Mouse (Mus musculus): ENCODE data around the gene Knstrn. TPM values are rescaled to one million over a fixed set of nuclear protein-coding genes. Genes with fewer than 3 reads are reported as not detected.

Gene Knstrn
- polyA plus RNA-seq (2016; fragmentation: Nextera tagmentation; extraction: Ambion mirVana) = 149 and 150 TPM in 2 replicates

- no peaks in the 10 kb centered on the region for H3K9me3 ChIP-seq
- peak within 1 kb of the TSS; percentile 82 for H3K4me3 ChIP-seq
- H3K4me1 ChIP-seq = peaks cover 24% of the 10 kb centered on the region
- 0 out of 2 replicates have a peak, but pooled peaks cover 3% of the 10 kb centered on the region for H3K27me3 ChIP-seq (replicated peaks; ENCODE audit: low read depth, poor library complexity, severe bottlenecking)
- WGBS = 1% methylated on average over 49 of the region's 49 CpGs
- H3K36me3 ChIP-seq (replicated peaks) = peaks cover 39% of the 10 kb centered on the region
- peak; percentile 92 for DNase-seq (ENCODE audit: low spot score)
- H3K27ac ChIP-seq (replicated peaks) = peak within 1 kb of the TSS; percentile 95
These were observed at the start of gene Knstrn for GRCm38 (mm10) chr2:118813981-118814836. Gene Knstrn (plus strand): TSS chr2:118814003.

- Histone ChIP-seq H3K36me3 (replicated peaks) (no peaks in the 10 kb centered on the region), H3K27me3 (replicated peaks; ENCODE audit: low read depth, poor library complexity, severe bottlenecking) (peaks cover 52% of the 10 kb centered on the region), H3K27ac (replicated peaks) (no peak overlapping the region), H3K4me1 (peaks cover 34% of the 10 kb centered on the region), H3K9me3 (no peaks in the 10 kb centered on the region), H3K4me3 (0 out of 2 replicates have a peak overlapping the region, but pooled peaks have one; percentile 1)
- 24% methylated on average over 11 of the region's 11 CpGs for WGBS
- DNase-seq (ENCODE audit: low spot score) = peak; percentile 67
These were observed 49.5 kb upstream of the Knstrn start for GRCm38 (mm10) chr2:118764094-118764831.

GRCm38 (mm10) chr2:118764875-118765274 lies 48.9 kb upstream of the Knstrn start:
- H3K4me3 ChIP-seq = no peak overlapping the region
- H3K9me3 ChIP-seq = no peaks in the 10 kb centered on the region
- H3K36me3 ChIP-seq (replicated peaks) = no peaks in the 10 kb centered on the region
- DNase-seq (ENCODE audit: low spot score) = no peak
- H3K4me1 ChIP-seq = peaks cover 34% of the 10 kb centered on the region
- 82% methylated on average over 5 of the region's 5 CpGs for WGBS
- H3K27me3 ChIP-seq (replicated peaks; ENCODE audit: low read depth, poor library complexity, severe bottlenecking) = peaks cover 46% of the 10 kb centered on the region
- no peak overlapping the region for H3K27ac ChIP-seq (replicated peaks)

GRCm38 (mm10) chr2:118766041-118767033 lies 47.5 kb upstream of the Knstrn start:
- H3K27ac ChIP-seq (replicated peaks) = no peak overlapping the region
- DNase-seq (ENCODE audit: low spot score) = no peak
- H3K4me3 ChIP-seq = no peak overlapping the region
- 73% methylated on average over 10 of the region's 10 CpGs for WGBS
- H3K4me1 ChIP-seq = peaks cover 31% of the 10 kb centered on the region
- H3K27me3 ChIP-seq (replicated peaks; ENCODE audit: low read depth, poor library complexity, severe bottlenecking) = peaks cover 31% of the 10 kb centered on the region
- no peaks in the 10 kb centered on the region for H3K36me3 ChIP-seq (replicated peaks)
- no peaks in the 10 kb centered on the region for H3K9me3 ChIP-seq

- 79% methylated on average over 6 of the region's 6 CpGs for WGBS
- no peak for DNase-seq (ENCODE audit: low spot score)
- Histone ChIP-seq H3K27ac (replicated peaks) (no peak within 1 kb of the TSS), H3K27me3 (replicated peaks; ENCODE audit: low read depth, poor library complexity, severe bottlenecking) (0 out of 2 replicates have a peak, but pooled peaks cover 14% of the 10 kb centered on the region), H3K4me1 (no peaks in the 10 kb centered on the region), H3K9me3 (no peaks in the 10 kb centered on the region), H3K4me3 (no peak within 1 kb of the TSS), H3K36me3 (replicated peaks) (no peaks in the 10 kb centered on the region)
These were observed 41.5 kb upstream of the Knstrn start, which contains the start of gene Phgr1 for GRCm38 (mm10) chr2:118772158-118772874. Gene Phgr1 (plus strand): TSS chr2:118772769.

GRCm38 (mm10) chr2:118774536-118774935 lies 39.3 kb upstream of the Knstrn start:
- H3K4me1 ChIP-seq = peaks cover 8% of the 10 kb centered on the region
- 92% methylated on average over 2 of the region's 2 CpGs for WGBS

GRCm38 (mm10) chr2:118775396-118775795 lies 38.4 kb upstream of the Knstrn start:
- WGBS = 80% methylated on average over 1 of the region's 1 CpGs
- peaks cover 30% of the 10 kb centered on the region for H3K27me3 ChIP-seq (replicated peaks; ENCODE audit: low read depth, poor library complexity, severe bottlenecking)
- no peak for DNase-seq (ENCODE audit: low spot score)
- H3K36me3 ChIP-seq (replicated peaks) = no peaks in the 10 kb centered on the region
- no peak overlapping the region for H3K4me3 ChIP-seq
- H3K9me3 ChIP-seq = no peaks in the 10 kb centered on the region
- H3K4me1 ChIP-seq = peaks cover 14% of the 10 kb centered on the region
- H3K27ac ChIP-seq (replicated peaks) = no peak overlapping the region

More at GRCm38 (mm10) chr2:118774536-118774935, 39.3 kb upstream of the Knstrn start:
- H3K36me3 ChIP-seq (replicated peaks) = no peaks in the 10 kb centered on the region
- H3K27ac ChIP-seq (replicated peaks) = no peak overlapping the region
- H3K4me3 ChIP-seq = no peak overlapping the region
- H3K9me3 ChIP-seq = no peaks in the 10 kb centered on the region
- peaks cover 26% of the 10 kb centered on the region for H3K27me3 ChIP-seq (replicated peaks; ENCODE audit: low read depth, poor library complexity, severe bottlenecking)
- DNase-seq (ENCODE audit: low spot score) = no peak

GRCm38 (mm10) chr2:118775846-118776245 lies 38.0 kb upstream of the Knstrn start:
- H3K36me3 ChIP-seq (replicated peaks) = no peaks in the 10 kb centered on the region
- DNase-seq (ENCODE audit: low spot score) = no peak
- H3K4me1 ChIP-seq = peaks cover 14% of the 10 kb centered on the region
- peaks cover 35% of the 10 kb centered on the region for H3K27me3 ChIP-seq (replicated peaks; ENCODE audit: low read depth, poor library complexity, severe bottlenecking)
- no peak overlapping the region for H3K4me3 ChIP-seq
- no peaks in the 10 kb centered on the region for H3K9me3 ChIP-seq
- no peak overlapping the region for H3K27ac ChIP-seq (replicated peaks)
- 71% methylated on average over 4 of the region's 4 CpGs for WGBS

- Histone ChIP-seq H3K4me1 (peaks cover 14% of the 10 kb centered on the region), H3K36me3 (replicated peaks) (no peaks in the 10 kb centered on the region), H3K27ac (replicated peaks) (no peak overlapping the region), H3K9me3 (no peaks in the 10 kb centered on the region), H3K4me3 (no peak overlapping the region), H3K27me3 (replicated peaks; ENCODE audit: low read depth, poor library complexity, severe bottlenecking) (peaks cover 38% of the 10 kb centered on the region)
- DNase-seq (ENCODE audit: low spot score) = no peak
- 70% methylated on average over 2 of the region's 2 CpGs for WGBS
These were observed 37.5 kb upstream of the Knstrn start for GRCm38 (mm10) chr2:118776295-118776694.

- H3K4me1 ChIP-seq = peaks cover 14% of the 10 kb centered on the region
- H3K27ac ChIP-seq (replicated peaks) = no peak overlapping the region
- no peak for DNase-seq (ENCODE audit: low spot score)
- H3K4me3 ChIP-seq = no peak overlapping the region
- 69% methylated on average over 4 of the region's 4 CpGs for WGBS
- H3K27me3 ChIP-seq (replicated peaks; ENCODE audit: low read depth, poor library complexity, severe bottlenecking) = peaks cover 38% of the 10 kb centered on the region
- no peaks in the 10 kb centered on the region for H3K36me3 ChIP-seq (replicated peaks)
- no peaks in the 10 kb centered on the region for H3K9me3 ChIP-seq
These were observed 35.4 kb upstream of the Knstrn start for GRCm38 (mm10) chr2:118778418-118778817.

GRCm38 (mm10) chr2:118779065-118779464 lies 34.7 kb upstream of the Knstrn start:
- Histone ChIP-seq H3K27ac (replicated peaks) (peak overlapping the region; percentile 67), H3K9me3 (no peaks in the 10 kb centered on the region), H3K4me3 (peak overlapping the region; percentile 56), H3K27me3 (replicated peaks; ENCODE audit: low read depth, poor library complexity, severe bottlenecking) (peaks cover 38% of the 10 kb centered on the region), H3K4me1 (peaks cover 14% of the 10 kb centered on the region), H3K36me3 (replicated peaks) (no peaks in the 10 kb centered on the region)
- DNase-seq (ENCODE audit: low spot score) = no peak
- 8% methylated on average over 10 of the region's 10 CpGs for WGBS
